Mouse (Mus musculus) cerebellum, adult 11 months (tissue): ENCODE data around the gene L3mbtl1.

Source experiments
- DNase-seq: peaks from one replicate; pipeline ENCODE4 v3.0.0; 2022

The L3mbtl1 gene

GRCm38 (mm10) chr2:162999744-163000143 is 56.5 kb downstream of the L3mbtl1 start:
- no peak for DNase-seq

- DNase-seq, result no peak
Measured at GRCm38 (mm10) chr2:163001071-163001470, 57.8 kb downstream of the L3mbtl1 start.

GRCm38 (mm10) chr2:163007299-163007698 is 64.0 kb downstream of the L3mbtl1 start:
- DNase-seq, result no peak

- peak; percentile 87 for DNase-seq
Measured at GRCm38 (mm10) chr2:163016916-163017743, 73.9 kb downstream of the L3mbtl1 start, which contains the start of gene Ift52. TSS of gene Ift52 (plus strand) at chr2:163017354.
